Mouse (Mus musculus) stomach, embryonic 14.5 days (tissue): ENCODE data around the gene Cnp. TPM values are rescaled to one million over a fixed set of nuclear protein-coding genes. Genes with fewer than 3 reads are reported as not detected.
"Not testable (repeated sequence)": the region's sequence is repeated elsewhere in the genome, so short reads cannot be mapped to it uniquely, and the experiment has no call there.

ENCODE experiments used
- ATAC-seq: fragments of 200-750 bp; cut with Nextera tagmentation; 2 replicates; pipeline ENCODE4 v1.8.0; 2017; ENCODE audit warnings: low read depth, moderate TSS enrichment; ENCODE audit not compliant: insufficient number of reproducible peaks, insufficient read depth, low FRiP score
- H3K27ac ChIP-seq: fragments of 300-500 bp; sonication (generic); 2 replicates; pipeline ENCODE4 v1.5.1; 2014; ENCODE audit warnings: mild to moderate bottlenecking, low read length, moderate library complexity, mixed read lengths
- H3K27me3 ChIP-seq: fragments of 300-500 bp; sonication (generic); 2 replicates; pipeline ENCODE4 v1.6.1; 2014; ENCODE audit warnings: low read length, control low read depth, mixed read lengths; ENCODE audit not compliant: control insufficient read depth, insufficient read depth
- H3K36me3 ChIP-seq: fragments of 300-500 bp; sonication (generic); 2 replicates; pipeline ENCODE4 v1.6.1; 2014; ENCODE audit warnings: mild to moderate bottlenecking, control low read depth, low read length, moderate library complexity, mixed read lengths; ENCODE audit not compliant: control insufficient read depth, insufficient read depth
- H3K4me1 ChIP-seq: fragments of 300-500 bp; sonication (generic); 2 replicates; pipeline ENCODE4 v1.6.1; 2014; ENCODE audit warnings: low read length, control low read depth, mixed read lengths; ENCODE audit not compliant: control insufficient read depth, insufficient read depth
- H3K4me2 ChIP-seq: fragments of 300-500 bp; sonication (generic); replicated peaks from 2 replicates; pipeline ENCODE4 v1.6.1; 2014; ENCODE audit warnings: low read depth, low read length, control low read depth
- H3K4me3 ChIP-seq: fragments of 300-500 bp; sonication (generic); 2 replicates; pipeline ENCODE4 v1.5.1; 2014; ENCODE audit warnings: low read depth, low read length, control low read depth
- H3K9ac ChIP-seq: fragments of 300-500 bp; sonication (generic); replicated peaks from 2 replicates; pipeline ENCODE4 v1.6.1; 2014; ENCODE audit warnings: low read depth, mild to moderate bottlenecking, control low read depth, low read length, moderate library complexity, mixed read lengths
- H3K9me3 ChIP-seq: fragments of 300-500 bp; sonication (generic); 2 replicates; pipeline ENCODE4 v1.6.1; 2016; ENCODE audit warnings: low read depth, low read length, control low read depth; ENCODE audit not compliant: control insufficient read depth
- WGBS: fragments of 180-500 bp; shearing (Covaris S2); extraction: QIAGEN DNeasy Blood & Tissue Kit; methylation state at CpG from one replicate; pipeline ENCODE4 v1.1.7; 2014; 5-methylcytosine and 5-hydroxymethylcytosine counted together
- polyA plus RNA-seq: library from polyadenylated mRNA; unstranded; fragments of >200 nt; fragmentation: Nextera tagmentation; extraction: Ambion mirVana; gene quantifications from 2 replicates; pipeline ENCODE4 v1.2.1, GENCODE M21; 2014

Cnp gene
- polyA plus RNA-seq, 1 experiment from 2014 or later: 35.9 TPM

DNA sequence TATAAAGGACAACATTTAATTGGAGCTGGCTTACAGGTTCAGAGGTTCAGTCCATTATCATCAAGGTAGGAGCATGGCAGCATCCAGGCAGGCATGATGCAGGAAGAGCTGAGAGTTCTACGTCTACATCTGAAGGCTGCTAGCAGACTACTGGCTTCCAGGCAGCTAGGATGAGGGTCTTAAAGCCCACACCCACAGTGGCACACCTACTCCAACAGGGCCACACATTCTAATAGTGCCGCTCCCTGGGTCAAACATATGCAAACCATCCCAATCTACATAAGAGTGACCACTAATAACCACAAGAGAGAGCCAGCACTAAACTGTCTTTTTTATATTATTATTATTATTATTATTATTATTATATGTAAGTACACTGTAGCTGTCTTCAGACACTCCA, 40.3 kb upstream of the Cnp start:
- not testable (repeated sequence) for H3K27ac ChIP-seq, H3K4me1 ChIP-seq, H3K27me3 ChIP-seq, H3K9ac ChIP-seq, H3K4me2 ChIP-seq, H3K36me3 ChIP-seq, H3K4me3 ChIP-seq, ATAC-seq, H3K9me3 ChIP-seq
- WGBS: 79% methylated on average over 2 of the region's 2 CpGs

DNA sequence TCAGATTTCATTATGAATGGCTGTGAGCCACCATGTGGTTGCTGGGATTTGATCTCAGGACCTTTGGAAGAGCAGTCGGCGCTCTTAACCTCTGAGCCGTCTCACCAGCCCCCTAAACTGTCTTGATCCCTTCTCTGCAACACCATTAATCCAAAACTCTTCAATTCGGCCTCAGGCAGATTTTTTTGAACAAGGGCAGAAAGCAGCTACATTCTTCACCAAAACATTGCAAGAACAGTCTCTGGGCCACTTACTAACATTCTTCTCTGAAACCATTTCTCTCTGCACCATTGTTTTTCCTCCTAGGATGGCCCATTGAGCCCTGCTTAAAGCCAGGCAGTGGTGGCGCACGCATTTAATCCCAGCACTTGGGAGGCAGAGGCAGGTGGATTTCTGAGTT, 39.9 kb upstream of the Cnp start:
- not testable (repeated sequence) for H3K4me2 ChIP-seq, H3K36me3 ChIP-seq, H3K4me3 ChIP-seq, H3K9ac ChIP-seq, H3K4me1 ChIP-seq, H3K9me3 ChIP-seq, ATAC-seq, H3K27ac ChIP-seq, H3K27me3 ChIP-seq
- 85% methylated on average over 6 of the region's 6 CpGs for WGBS

DNA sequence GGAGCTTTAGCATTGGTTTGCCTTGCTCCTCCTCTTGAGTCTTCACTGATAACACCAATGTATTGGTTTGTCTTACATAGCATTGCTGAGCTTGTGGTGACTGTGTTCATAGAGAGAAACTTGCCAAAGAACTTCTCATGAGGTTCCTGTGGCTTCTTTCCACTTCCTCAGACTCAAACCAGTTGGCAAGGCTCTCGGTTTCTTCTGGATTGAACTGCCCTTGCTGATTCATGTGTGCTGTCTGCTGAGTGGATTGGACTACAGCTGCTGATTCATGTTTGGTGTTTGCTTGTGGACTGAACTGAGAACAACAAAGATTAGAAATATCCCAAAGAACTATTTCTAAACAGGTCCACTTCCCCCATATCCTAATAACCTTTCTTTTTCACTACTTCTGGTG, 38.7 kb upstream of the Cnp start:
- Histone ChIP-seq H3K9ac (no peak overlapping the region), H3K36me3 (no peaks in the 10 kb centered on the region), H3K4me2 (no peak overlapping the region), H3K27me3 (no peaks in the 10 kb centered on the region), H3K4me3 (no peak overlapping the region), H3K4me1 (no peaks in the 10 kb centered on the region), H3K27ac (no peak overlapping the region), H3K9me3 (no peaks in the 10 kb centered on the region)
- ATAC-seq: no peak
- WGBS: 65% methylated on average over 1 of the region's 1 CpGs

DNA sequence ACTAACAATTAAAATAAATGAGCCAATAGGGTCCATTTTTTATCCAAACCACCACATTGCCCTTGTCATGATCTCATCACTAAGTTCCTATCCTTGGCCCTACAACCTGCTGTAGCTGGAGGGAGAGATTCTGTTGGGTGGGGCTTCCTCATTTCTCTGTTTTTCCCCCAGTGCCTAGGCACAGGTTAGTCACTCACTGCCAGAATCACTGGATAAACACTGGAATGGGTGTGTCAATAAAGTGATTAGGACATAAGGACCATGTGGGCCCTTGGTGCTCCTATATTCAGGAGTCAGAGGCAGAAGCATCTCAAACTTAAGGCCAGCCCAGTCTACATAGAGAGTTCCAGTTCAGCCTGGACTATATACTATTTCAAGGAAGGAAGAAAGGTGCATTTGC, 38.2 kb upstream of the Cnp start:
- no peaks in the 10 kb centered on the region for H3K36me3 ChIP-seq
- no peak for ATAC-seq

DNA sequence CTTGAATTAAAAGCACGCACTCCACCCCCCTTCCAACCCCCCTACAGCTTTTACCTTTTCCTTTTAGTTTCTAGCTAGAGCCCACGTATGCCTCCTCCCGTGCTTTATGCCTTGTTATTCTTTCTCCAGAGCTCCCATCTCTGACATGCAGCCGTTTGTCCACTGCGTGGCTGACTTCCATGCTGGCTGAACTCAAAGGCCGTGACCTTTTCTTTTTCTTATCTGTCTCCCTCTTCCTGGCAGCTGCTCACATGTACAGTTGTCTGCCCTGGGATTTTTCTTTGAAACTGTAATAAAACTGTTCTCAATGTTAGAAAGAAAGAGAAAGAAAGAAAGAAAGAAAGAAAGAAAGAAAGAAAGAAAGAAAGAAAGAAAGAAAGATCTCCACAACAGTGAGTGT, 33.7 kb upstream of the Cnp start:
- H3K27ac ChIP-seq: no peak overlapping the region
- H3K4me2 ChIP-seq: no peak overlapping the region
- no peaks in the 10 kb centered on the region for H3K27me3 ChIP-seq
- 38% methylated on average over 6 of the region's 6 CpGs for WGBS
- H3K4me3 ChIP-seq: no peak overlapping the region
- no peaks in the 10 kb centered on the region for H3K9me3 ChIP-seq
- H3K9ac ChIP-seq: no peak overlapping the region
- no peaks in the 10 kb centered on the region for H3K36me3 ChIP-seq
- ATAC-seq: no peak
- peaks cover 3% of the 10 kb centered on the region; the same call in 1 of the 2 replicates for H3K4me1 ChIP-seq

More for the DNA sequence above, 38.2 kb upstream of the Cnp start:
- H3K27me3 ChIP-seq: no peaks in the 10 kb centered on the region
- H3K4me1 ChIP-seq: no peaks in the 10 kb centered on the region
- H3K9me3 ChIP-seq: no peaks in the 10 kb centered on the region
- H3K9ac ChIP-seq: no peak overlapping the region
- H3K27ac ChIP-seq: no peak overlapping the region
- H3K4me2 ChIP-seq: no peak overlapping the region
- H3K4me3 ChIP-seq: no peak overlapping the region

DNA sequence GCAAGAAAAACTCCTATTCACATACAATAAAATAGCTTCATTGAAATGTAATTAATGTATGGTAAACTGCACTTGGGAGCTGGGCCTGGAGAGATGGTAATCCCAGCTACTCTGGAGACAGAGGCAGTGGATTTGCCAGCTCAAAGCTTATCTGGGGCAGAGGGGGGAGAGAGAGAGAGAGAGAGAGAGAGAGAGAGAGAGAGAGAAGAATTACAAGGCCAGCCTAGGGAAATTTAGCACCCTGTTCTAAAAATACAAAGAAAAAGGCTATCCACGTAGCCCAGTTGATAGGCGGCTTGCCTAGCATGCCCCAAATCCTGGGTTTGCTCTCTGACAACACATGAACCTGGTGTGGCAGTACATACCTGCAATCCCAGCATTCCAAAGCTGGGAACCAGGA, 33.1 kb upstream of the Cnp start:
- WGBS: 74% methylated on average over 2 of the region's 2 CpGs
- no peak overlapping the region for H3K4me2 ChIP-seq

DNA sequence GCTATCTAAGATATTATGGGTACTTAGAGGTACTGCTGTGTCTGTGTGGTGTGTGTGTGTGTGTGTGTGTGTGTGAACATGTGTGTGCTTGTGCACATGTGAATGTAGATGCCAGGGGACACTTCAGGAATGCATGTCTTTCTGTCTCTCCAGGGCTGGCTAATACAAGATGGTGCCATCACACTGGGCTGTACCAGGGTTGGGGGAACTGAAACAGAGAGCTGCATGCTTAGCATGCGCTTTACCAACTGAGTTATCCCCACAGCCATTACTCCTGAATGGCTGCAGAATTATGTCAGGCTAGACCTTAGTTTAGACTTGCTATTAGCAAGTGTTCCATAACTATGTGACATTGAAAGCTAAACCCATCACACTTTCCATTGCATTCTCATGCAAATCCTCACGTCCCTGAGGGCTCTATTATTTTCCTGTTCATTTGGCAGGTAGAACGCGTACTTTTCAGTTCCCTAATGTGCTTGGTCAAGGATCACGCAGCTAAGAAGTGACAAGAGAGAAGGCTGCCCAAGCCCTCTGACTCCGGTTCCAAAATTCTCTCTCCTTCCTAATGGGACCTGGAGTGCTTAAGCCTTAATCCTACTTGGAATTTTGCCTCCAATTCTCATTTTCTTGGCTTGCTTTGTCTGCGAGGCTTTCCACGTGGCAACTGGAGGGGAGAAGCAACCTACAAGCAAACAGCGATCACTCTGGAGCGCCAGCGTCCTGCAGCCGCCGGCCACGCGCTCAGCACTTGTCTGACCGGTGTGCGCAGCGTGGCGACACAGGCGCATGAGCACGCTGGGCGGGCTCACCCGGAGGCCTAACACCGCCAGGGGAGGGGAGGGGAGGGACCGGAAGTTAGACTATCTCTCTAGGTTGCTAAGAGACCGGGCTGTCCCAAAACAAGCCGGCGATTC, 29.6 kb upstream of the Cnp start, which contains the start of gene Ttc25:
Gene Ttc25 (plus strand): TSS at position 776 of the 914 bp plus-strand sequence.
- H3K36me3 ChIP-seq: no peaks in the 10 kb centered on the region
- ATAC-seq: peak; percentile 96
- 5% methylated on average over 28 of the region's 28 CpGs for WGBS

More for the DNA sequence above, 33.1 kb upstream of the Cnp start:
- H3K4me1 ChIP-seq: peaks cover 4% of the 10 kb centered on the region; the same call in 1 of the 2 replicates
- H3K27ac ChIP-seq: no peak overlapping the region
- no peak for ATAC-seq
- no peaks in the 10 kb centered on the region for H3K36me3 ChIP-seq
- no peak overlapping the region for H3K4me3 ChIP-seq
- H3K9ac ChIP-seq: no peak overlapping the region
- no peaks in the 10 kb centered on the region for H3K9me3 ChIP-seq
- H3K27me3 ChIP-seq: no peaks in the 10 kb centered on the region

DNA sequence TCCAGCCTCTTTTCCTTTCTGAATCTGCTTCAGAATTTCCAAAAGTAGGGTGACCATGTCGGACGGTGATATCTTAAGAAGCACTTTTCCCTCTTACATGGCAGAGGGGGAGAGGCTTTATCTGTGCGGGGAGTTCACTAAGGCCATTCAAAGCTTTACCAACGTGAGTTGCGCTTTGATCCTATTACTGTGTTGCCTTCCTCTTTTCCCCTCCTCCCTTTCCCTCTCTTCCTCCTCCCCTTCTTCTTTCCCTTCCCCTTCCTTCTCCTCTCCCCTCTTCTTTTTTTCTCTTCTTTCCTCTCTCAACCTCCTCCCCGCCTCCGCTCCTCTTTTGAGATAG, 29.0 kb upstream of the Cnp start:
- Histone ChIP-seq H3K36me3 (no peaks in the 10 kb centered on the region), H3K27ac (no peak overlapping the region), H3K9me3 (no peaks in the 10 kb centered on the region), H3K4me2 (peak overlapping the region; percentile 62), H3K4me3 (peak overlapping the region; percentile 31), H3K4me1 (peaks cover 4% of the 10 kb centered on the region; the same call in 1 of the 2 replicates), H3K9ac (no peak overlapping the region), H3K27me3 (no peaks in the 10 kb centered on the region)
- 26% methylated on average over 7 of the region's 7 CpGs for WGBS
- ATAC-seq: 0 out of 2 replicates have a peak, but pooled peaks have one; percentile 10

More for the DNA sequence above, 29.6 kb upstream of the Cnp start, which contains the start of gene Ttc25:
- Histone ChIP-seq H3K4me2 (peak within 1 kb of the TSS; percentile 62), H3K27me3 (no peaks in the 10 kb centered on the region), H3K4me1 (peaks cover 4% of the 10 kb centered on the region; the same call in 1 of the 2 replicates), H3K27ac (no peak within 1 kb of the TSS), H3K9ac (peak within 1 kb of the TSS; percentile 15; the same call in 1 of the 2 replicates), H3K4me3 (peak within 1 kb of the TSS; percentile 31), H3K9me3 (no peaks in the 10 kb centered on the region)
